Mouse (Mus musculus) ES-E14 (cell line): ENCODE results near the gene Gng3. TPM values are rescaled to one million over a fixed set of nuclear protein-coding genes. Genes with fewer than 3 reads are reported as not detected.
A peak's percentile ranks its signal among the peaks of the same experiment; 100 is the strongest.

Experiments used
- DNase-seq: peaks from one replicate; pipeline ENCODE4 v3.0.0-alpha.2; 2013; ENCODE audit warnings: low read depth, low spot score
- H3K27ac ChIP-seq: 2 replicates; pipeline ENCODE4 v1.5.1; 2012; ENCODE audit warnings: low read depth, mild to moderate bottlenecking, low read length, moderate library complexity, mixed read lengths; ENCODE audit not compliant: poor library complexity, insufficient read depth, severe bottlenecking
- H3K36me3 ChIP-seq: 2 replicates; pipeline ENCODE4 v1.6.1; 2012; ENCODE audit warnings: mild to moderate bottlenecking, low read length, moderate library complexity, mixed read lengths; ENCODE audit not compliant: control insufficient read depth, poor library complexity, insufficient read depth, severe bottlenecking
- H3K4me1 ChIP-seq, 2 experiments: fragments of 150-350 bp in 1 of 2; sonication (generic) in 1 of 2; 2 replicates each; pipeline ENCODE4 v1.6.1; 2012; ENCODE audit warnings: low read length in 2 of 2, mild to moderate bottlenecking in 1 of 2, mixed read lengths in 1 of 2; ENCODE audit not compliant: control insufficient read depth in 2 of 2, insufficient read depth in 2 of 2, poor library complexity in 1 of 2
- H3K4me3 ChIP-seq, 2 experiments: fragments of 150-350 bp in 1 of 2; sonication (generic) in 1 of 2; 2 replicates each; pipeline ENCODE4 v1.5.1; 2012; ENCODE audit warnings: low read length in 2 of 2, low read depth in 1 of 2, mild to moderate bottlenecking in 1 of 2, mixed read lengths in 1 of 2; ENCODE audit not compliant: insufficient read depth in 1 of 2, poor library complexity in 1 of 2, severe bottlenecking in 1 of 2
- H3K9ac ChIP-seq: 2 replicates; pipeline ENCODE4 v1.6.1; 2012; ENCODE audit warnings: low read depth, mild to moderate bottlenecking, low read length, mixed read lengths; ENCODE audit not compliant: poor library complexity, insufficient read depth, severe bottlenecking
- H3K9me3 ChIP-seq: fragments of 150-350 bp; sonication (generic); 2 replicates; pipeline ENCODE4 v1.6.1; 2012; ENCODE audit warnings: low read depth, mild to moderate bottlenecking, low read length; ENCODE audit not compliant: control insufficient read depth, insufficient read depth
- CHD2 ChIP-seq: IDR thresholded peaks from 2 replicates; pipeline ENCODE4 v1.6.1; 2014; ENCODE audit warnings: mild to moderate bottlenecking, low read depth, low read length, inconsistent platforms
- HCFC1 ChIP-seq: IDR thresholded peaks from 2 replicates; pipeline ENCODE4 v1.6.1; 2012; ENCODE audit warnings: low read length, inconsistent platforms, borderline replicate concordance; ENCODE audit not compliant: insufficient read depth
- MAFK ChIP-seq: IDR thresholded peaks from 2 replicates; pipeline ENCODE4 v1.6.1; 2014; ENCODE audit warnings: mild to moderate bottlenecking, low read depth, low read length, inconsistent platforms; ENCODE audit not compliant: insufficient read depth
- ZC3H11A ChIP-seq: IDR thresholded peaks from 2 replicates; pipeline ENCODE4 v1.6.1; 2012; ENCODE audit warnings: low read depth, mild to moderate bottlenecking, inconsistent platforms, low read length, borderline replicate concordance
- ZNF384 ChIP-seq: IDR thresholded peaks from 2 replicates; pipeline ENCODE4 v1.6.1; 2012; ENCODE audit warnings: low read depth, low read length, inconsistent platforms
- in situ Hi-C, 2 experiments: fragments of 600-800 bp; cut with MboI; formaldehyde crosslinking; loops; one replicate each; pipeline ENCODE4 v1.15.1; 2025; ENCODE audit warnings: low sequenced_read_pairs in 2 of 2, inconsistent platforms in 1 of 2; ENCODE audit not compliant: unreplicated experiment in 2 of 2
- total RNA-seq: library from RNA; depleted of rRNA; stranded (reverse); fragments of 300-350 nt; gene quantifications from 2 replicates; pipeline ENCODE4 v1.2.3, GENCODE M21; 2012

Gene Gng3
- total RNA-seq, 1 experiment: 4.5 TPM

- TF ChIP-seq ZC3H11A (no peak), MAFK (no peak), HCFC1 (no peak)
- H3K4me1 ChIP-seq: peaks cover 0 to 2% of the 10 kb centered on the region in 2 experiments; a peak in 1 of 4 replicates
- H3K27ac ChIP-seq: no peak overlapping the region
- no peaks in the 10 kb centered on the region for H3K9me3 ChIP-seq
- DNase-seq: no peak
- in situ Hi-C loops: no loop called here
- H3K9ac ChIP-seq: no peak overlapping the region
- H3K36me3 ChIP-seq: peaks cover 33% of the 10 kb centered on the region
- no peak overlapping the region for H3K4me3 ChIP-seq
Observed at GRCm38 (mm10) chr19:8832971-8833370, 6.0 kb downstream of the Gng3 start.

DNA sequence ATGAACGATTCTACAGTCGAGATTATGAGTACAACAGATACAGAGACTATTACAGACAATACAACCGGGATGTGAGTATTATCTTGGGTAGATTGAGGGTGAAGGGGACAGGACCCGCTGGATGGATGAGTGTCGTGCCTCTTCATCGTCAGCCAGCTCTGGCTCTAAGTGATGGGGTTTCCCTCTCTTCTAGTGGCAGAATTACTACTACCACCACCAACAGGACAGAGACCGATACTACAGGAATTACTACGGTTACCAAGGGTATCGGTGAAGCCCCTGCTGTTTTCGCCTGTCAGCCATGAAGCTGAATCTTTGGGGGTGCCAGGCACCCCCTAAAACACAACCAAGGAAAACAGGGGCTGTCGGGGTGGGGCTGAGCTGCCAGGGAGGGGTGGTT is 7.7 kb downstream of the Gng3 start:
- Histone ChIP-seq H3K4me1 (peaks cover 0 to 2% of the 10 kb centered on the region in 2 experiments; a peak in 1 of 4 replicates), H3K4me3 (no peak overlapping the region), H3K27ac (no peak overlapping the region), H3K36me3 (peaks cover 43% of the 10 kb centered on the region), H3K9me3 (no peaks in the 10 kb centered on the region), H3K9ac (no peak overlapping the region)
- in situ Hi-C loops: no loop called here
- TF ChIP-seq HCFC1 (no peak), MAFK (no peak), ZC3H11A (no peak), CHD2 (no peak), ZNF384 (no peak)
- no peak for DNase-seq

DNA sequence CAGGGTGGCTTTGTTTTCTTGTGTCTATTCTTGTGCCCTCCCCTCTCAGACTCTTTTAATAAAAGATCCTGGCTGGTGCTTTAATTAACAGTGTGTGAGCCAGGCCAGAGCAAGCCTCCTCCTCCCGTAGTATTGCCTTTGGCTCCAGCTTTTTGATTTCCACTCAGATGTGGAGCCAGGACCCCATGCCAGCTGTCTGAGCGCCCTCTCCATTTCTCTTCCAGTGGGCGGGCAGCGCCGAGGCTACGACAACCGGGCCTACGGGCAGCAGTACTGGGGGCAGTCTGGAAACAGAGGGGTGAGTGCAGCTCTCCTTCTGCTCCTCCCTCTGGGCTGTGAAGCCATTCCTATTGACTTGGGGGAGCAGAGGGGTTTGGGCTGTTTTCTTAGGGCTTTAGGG is 8.3 kb downstream of the Gng3 start:
- Histone ChIP-seq H3K9ac (no peak overlapping the region; the same call in 1 of the 2 replicates), H3K27ac (no peak overlapping the region), H3K4me3 (no peak overlapping the region), H3K9me3 (no peaks in the 10 kb centered on the region), H3K4me1 (peaks cover 0 to 2% of the 10 kb centered on the region in 2 experiments; a peak in 1 of 4 replicates), H3K36me3 (peaks cover 45% of the 10 kb centered on the region)
- no peak for TF ChIP-seq ZNF384
- no peak for TF ChIP-seq CHD2
- TF ChIP-seq ZC3H11A: no peak
- TF ChIP-seq MAFK: no peak
- no peak for TF ChIP-seq HCFC1
- in situ Hi-C loops: no loop called here
- DNase-seq: no peak

- Histone ChIP-seq H3K36me3 (peaks cover 53% of the 10 kb centered on the region), H3K9ac (no peak within 1 kb of the TSS), H3K9me3 (no peaks in the 10 kb centered on the region), H3K27ac (no peak within 1 kb of the TSS; the same call in 1 of the 2 replicates), H3K4me1 (peaks cover 0 to 7% of the 10 kb centered on the region in 2 experiments; a peak in 1 of 4 replicates), H3K4me3 (no peak within 1 kb of the TSS)
- TF ChIP-seq CHD2 (no peak), ZC3H11A (no peak), HCFC1 (no peak), ZNF384 (no peak), MAFK (no peak)
- in situ Hi-C loops: no loop called here
- no peak for DNase-seq
Observed at GRCm38 (mm10) chr19:8829660-8830059, 9.3 kb downstream of the Gng3 start, which contains the start of gene AC129217.1. Gene AC129217.1 (plus strand): TSS chr19:8829773.

DNA sequence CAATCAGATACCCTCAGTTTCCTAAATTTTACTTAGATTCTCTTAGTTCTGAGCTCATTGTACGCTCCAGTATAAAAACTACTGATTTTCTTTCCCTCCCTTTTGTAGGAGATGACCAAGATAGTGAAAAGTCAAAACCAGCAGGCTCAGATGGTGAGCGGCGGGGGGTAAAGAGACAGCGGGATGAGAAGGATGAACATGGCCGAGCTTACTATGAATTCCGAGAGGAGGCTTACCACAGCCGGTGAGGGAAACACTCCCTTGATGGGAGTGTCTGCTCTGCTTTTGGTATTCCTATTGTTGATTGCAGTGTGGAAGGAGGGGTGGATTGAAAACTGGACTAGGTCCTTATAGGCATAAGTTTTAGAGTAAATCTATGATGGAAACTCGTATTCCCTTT is 16.3 kb downstream of the Gng3 start:
- peak overlapping the region in 1 of 2 experiments; percentile 28; a peak in 1 of 4 replicates for H3K4me3 ChIP-seq
- H3K9me3 ChIP-seq: no peaks in the 10 kb centered on the region
- peaks cover 30% of the 10 kb centered on the region for H3K36me3 ChIP-seq
- in situ Hi-C loops: no loop called here
- DNase-seq: no peak
- no peak overlapping the region for H3K27ac ChIP-seq
- no peak for TF ChIP-seq ZC3H11A
- TF ChIP-seq CHD2: no peak
- TF ChIP-seq MAFK: no peak
- TF ChIP-seq HCFC1: no peak
- no peak for TF ChIP-seq ZNF384
- H3K4me1 ChIP-seq: peaks cover 5 to 6% of the 10 kb centered on the region in 2 experiments; a peak in 2 of 4 replicates
- H3K9ac ChIP-seq: 0 out of 2 replicates have a peak overlapping the region, but pooled peaks have one; percentile 7
